Mouse (Mus musculus) yolk sac, embryonic 10.5 days (tissue): ENCODE measurements around the gene Prmt1.

Experiments used
- DNase-seq: peaks from one replicate; pipeline ENCODE4 v3.0.0-alpha.2; 2017; ENCODE audit warnings: low spot score

The Prmt1 gene

DNA sequence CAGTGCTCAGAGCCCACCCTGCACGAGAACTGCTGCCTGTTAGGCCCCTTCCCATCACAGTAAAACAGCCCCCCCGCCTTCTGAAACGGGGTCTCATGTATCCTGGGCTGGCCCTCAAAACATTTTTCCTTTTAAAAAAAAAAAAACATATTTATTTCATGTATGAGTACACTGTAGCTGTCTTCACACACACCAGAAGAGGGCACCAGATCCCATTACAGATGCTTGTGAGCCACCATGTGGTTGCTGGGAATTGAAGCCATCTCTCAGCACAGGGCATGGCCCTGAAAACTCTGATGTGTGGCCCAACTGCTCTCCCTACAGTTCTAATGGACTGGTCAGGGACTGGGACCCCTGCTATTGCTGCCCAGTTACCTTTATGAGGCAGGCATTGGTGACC lies 8.1 kb downstream of the Prmt1 start:
- no peak for DNase-seq

DNA sequence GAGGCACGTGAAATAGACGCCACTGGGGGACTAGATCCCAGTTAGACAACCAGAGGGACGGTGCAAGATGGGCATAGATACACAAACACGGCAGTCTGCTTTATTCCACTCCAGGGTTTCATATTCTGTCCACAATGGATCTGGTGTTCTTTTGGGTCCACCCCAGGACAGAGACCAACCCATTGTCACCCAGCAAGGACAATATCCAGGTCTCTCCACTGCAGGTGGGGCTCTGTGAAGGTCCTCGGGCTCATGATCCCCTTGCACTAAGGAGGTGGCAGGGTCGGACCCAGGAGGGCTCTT lies 11.3 kb downstream of the Prmt1 start:
- no peak for DNase-seq

DNA sequence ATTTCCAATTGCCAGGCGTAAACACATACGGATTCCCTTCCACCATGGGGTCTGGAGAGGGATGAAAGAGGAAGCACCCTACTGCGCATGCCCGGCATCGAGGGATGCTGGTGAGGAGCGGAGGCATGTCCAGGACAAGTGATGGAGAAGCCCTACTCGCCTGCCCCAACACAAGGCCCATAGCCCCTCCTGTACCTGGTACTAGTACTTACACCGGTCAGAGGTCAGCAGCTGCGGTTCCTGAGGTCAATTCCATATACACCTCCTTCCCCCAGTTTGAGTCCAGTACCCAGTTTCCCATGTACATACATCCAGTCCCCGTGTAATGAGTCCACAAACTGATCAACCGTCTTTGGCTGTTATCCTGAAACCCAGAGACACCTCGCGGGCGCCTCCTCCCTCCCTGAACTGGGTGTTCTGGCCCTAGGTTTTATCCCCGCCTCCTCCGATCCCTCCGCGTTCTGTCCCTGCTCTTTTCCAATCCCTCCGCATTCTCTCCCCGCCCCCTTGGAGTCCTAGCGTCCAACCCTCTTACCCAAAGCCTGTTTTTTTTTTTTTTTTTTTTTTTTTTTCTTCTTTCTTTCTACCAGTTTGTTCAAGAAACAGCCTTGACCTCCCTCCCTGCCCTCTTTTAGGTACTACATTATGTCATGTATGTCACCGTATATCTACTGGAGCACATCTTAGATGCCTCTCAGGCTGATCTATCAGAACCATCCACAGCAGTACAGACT lies 11.8 kb downstream of the Prmt1 start, which contains the start of gene Cpt1c:
Cpt1c (minus strand) TSS at position 469 of the 734 bp plus-strand sequence.
- DNase-seq, result peak; percentile 81

DNA sequence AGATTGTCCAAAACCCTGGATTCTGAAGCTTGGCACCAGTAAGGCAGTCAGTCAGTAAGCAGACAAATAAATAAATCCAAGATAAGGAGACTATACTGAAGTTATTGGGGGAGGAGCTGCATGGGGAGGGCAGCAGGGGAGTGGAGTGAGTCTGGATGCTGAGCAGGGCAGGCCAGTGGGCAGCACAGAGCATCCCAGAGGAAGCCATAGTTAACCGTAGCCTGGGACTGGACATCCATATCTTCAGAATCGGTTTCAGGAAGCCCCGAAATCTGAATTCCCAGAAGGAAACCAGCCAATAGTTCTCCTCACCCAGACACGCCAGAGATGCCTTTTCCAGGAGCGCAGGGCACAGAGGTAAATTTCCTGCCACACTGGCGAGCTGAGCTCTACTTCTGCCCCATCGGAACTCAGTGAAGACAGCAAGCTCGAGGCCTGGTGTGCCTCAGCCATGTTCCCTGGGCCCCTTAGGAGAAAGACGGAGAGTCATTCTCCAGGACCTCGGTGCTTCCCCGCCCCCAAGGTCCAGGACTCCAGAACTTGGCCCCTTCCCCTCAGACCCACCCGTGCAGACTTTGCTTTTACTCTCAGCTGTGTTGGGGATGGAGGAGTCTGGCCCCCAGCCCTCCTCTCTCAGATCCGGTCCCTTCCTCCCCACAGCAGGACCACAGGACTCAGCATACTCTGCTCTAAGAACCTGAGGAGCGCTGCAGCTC lies 12.8 kb downstream of the Prmt1 start:
- no peak for DNase-seq

DNA sequence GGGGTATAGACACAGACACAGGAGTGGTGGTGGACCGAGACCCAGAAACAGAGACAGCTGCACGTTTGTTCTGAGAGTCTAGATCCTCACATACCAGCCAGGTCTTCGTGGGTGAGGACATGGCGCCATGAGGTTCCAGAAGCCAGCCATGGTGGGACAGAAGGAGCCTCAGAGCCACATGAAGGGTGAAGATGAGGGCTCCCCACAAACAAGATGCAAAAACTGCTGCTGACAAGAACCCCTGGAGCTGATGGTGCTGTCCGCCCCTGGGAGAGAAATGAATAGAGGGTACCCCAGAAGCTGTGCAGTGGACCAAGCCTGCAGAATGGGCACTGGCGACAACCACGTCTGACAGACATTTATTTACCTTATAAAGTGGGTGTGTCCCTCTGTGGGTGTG lies 15.2 kb downstream of the Prmt1 start:
- DNase-seq, result no peak

DNA sequence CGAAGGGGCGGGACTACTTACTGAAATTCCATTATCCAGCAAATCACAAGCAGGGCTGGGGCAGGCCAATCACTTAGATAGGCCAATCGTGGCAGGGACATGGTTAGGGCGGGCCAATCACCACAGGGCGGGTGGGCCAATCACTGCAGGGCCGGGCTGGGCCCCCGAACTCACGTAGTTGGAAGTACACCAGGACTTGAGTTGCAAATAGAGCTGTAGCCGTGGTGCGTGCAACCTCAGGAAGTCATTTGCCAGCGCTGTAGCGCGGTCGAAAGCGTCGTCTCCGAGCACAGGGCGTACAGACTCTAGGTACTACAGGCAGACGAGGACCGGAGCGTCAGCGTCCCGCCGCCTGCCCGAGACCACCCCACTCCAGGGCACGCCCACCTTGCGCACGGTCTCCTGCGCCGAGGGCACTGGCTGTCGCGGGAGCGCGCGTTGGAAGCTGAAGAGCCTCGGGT lies 16.1 kb downstream of the Prmt1 start:
- DNase-seq, result peak; percentile 92

DNA sequence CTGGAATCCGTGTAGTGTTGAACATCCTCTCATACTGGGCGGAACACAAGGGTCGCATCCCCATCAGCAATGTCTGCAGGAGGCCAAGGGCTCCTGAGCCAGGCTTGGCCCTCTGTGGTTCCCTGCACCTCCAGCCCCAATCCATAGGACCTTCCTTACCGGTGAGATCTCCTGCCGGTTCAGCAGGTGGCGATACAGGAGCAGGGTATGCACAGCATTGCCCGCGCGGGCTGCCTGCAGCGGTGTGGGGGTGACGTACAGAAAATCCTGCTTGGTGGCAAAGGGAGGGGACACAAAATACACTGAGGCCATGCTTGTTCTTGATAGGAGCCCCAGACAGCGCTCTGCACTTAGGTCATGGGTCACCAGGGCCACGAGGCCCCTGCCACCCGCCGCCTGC lies 19.7 kb downstream of the Prmt1 start:
- DNase-seq, result no peak

DNA sequence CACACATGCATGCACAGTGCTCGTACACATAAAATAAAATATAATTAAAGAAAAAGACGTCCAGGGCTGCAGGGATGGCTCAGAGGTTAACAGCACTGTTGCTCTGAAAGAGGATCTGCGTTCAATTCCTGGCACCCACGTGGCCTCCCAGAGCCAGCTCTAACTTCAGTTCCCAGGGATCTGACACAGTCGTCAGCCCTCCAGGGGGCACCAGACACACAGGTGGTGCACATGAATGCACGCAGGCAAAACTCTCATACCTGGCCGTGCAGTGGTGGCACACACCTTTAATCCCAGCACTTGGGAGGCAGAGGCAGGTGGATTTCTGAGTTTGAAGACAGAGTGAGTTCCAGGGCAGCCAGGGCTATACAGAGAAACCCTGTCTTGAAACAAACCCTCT lies 20.4 kb downstream of the Prmt1 start:
- DNase-seq, result no peak

DNA sequence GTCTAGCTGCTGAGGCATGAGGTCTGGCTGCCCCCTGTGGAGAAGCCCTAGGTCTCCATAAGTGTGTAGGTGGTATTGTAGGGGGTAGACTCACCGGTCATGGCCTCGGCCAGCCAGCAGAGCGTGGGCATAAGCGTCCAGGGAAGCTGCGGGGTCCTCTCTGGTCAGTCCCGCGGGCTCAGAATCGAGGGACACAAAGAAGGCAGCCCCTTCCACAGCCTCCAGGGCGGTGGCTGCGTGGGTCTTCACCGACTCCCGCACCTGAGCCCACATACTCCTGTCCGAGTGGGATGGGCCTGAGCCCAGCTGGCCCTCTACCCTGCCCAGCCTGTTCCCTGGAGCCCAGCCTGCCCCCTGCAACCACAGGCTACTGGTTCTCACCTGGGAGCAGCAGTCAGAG lies 21.4 kb downstream of the Prmt1 start:
- no peak for DNase-seq

DNA sequence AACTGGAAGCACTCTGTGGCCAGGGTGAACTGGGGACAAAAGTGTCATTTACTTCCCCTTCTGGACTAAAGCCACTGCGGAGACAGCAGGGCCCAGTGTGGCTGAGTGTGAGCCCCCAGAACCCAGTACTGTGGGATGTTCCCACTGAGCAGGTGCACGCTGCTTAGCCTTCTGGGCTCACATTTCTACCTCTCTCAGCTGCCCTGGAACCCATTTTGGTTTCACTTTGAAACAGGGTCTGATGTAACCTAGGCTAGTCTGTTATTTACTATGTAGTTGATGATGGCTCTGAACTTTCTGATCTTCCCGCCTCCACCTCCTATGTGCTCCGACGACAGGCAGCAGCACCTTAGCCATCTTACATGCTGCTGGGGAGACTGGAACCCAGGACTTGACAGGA lies 23.5 kb downstream of the Prmt1 start:
- no peak for DNase-seq

DNA sequence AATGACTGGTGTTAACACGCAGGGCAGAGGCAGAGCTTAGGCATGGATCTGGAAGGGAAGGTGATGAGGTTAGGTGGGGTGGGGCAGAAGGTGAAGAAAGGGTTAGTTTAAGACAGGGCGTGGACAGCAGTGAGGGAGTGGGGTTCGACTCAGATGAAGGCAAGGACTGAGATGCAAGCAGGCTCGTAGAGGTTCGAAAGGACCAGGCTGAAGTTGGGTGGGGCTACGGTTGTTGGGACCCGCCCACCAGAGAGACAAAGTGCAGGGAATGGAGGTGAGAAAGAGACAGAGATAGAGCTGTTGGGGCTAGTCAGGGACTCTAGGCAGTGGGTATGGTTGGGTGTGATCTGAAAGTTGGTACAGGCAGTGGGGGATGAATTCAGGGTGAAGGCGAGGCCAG lies 24.0 kb downstream of the Prmt1 start:
- DNase-seq, result no peak

DNA sequence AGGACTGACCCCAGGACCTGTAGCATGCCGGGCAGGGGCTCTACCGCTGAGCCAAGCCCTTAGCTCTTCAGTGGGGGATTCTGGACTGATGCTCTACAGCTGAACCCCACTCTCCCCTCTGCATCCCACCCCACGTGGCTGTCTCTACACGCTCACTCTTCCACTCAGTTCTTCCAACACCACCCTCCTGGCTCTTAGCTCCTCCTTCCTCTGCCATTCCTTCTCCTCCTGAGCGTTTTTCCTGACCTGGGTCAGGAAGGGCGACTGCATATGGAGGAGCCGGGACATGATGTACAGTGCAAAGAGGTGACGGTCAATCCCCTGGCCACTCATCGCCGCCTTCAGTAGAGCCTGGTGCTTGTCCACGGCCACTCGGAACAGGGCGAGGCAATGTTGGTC lies 25.9 kb downstream of the Prmt1 start:
- no peak for DNase-seq

DNA sequence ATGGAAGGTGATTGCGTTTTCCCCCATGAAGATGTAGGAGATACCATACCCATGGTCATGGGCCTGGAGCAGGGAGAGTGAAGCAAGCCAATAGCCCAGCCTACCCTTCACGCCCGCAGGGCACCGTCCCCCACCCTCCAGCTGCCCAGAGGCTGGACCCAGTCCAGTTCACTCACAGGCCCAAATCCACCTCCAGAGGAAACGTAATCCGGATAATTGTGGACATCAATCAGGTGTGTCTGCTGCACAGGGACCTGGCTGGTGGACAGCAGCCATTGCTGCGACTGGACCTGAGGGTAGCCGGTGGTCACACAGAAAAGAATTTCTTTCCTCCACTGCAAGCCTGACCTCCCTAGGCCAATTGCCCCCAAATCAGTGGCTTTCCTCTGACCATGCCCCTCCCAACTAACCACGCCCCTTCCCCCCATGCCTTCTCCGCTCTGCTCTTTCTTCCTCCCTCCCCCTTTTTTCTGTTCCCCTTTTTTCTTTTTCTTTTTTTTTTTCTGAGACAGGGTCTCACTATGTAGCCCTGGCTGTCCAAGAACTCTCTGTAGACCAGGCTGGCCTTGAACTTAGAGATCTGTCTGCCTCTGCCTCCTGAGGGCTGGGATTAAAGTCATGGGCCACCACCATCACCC lies 26.4 kb downstream of the Prmt1 start:
- DNase-seq, result no peak

DNA sequence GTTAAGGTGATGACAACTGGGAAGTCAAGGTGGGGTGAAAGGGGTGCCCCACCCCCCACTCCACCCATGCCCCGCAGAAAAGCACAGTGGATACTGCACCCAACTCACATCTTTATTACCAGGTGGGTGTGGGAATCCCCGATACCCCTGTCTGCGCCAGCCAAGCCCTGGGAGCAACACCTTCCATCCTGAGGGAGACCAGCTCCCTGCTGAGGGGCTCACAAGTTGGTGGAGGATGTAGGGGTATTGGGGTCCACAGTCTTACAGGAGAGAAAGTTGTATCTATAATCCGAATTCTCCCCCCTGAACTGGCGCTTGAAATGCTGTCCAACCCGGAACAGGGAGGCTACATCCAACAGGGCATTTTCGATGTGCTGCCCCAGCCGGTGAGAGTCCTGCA lies 27.1 kb downstream of the Prmt1 start:
- DNase-seq, result no peak

DNA sequence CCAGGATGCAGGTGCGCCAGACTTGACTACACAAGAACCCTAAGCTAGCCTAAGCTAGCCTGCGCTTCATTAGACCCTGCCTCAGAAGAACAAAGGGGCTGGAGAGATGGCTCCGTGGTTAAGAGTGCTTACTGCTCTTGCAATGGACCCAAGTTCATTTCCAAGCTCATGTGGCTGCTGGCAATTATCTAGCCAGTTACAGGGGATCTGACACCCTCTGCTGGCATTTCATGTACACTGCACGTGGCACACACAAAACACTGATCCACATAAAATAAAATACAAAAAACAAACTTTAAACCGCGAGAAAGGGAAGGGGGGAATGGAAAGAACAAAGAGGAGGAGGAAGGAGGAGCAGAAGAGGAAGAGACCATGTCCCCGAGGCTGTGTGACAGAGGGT lies 28.2 kb downstream of the Prmt1 start:
- DNase-seq, result no peak

DNA sequence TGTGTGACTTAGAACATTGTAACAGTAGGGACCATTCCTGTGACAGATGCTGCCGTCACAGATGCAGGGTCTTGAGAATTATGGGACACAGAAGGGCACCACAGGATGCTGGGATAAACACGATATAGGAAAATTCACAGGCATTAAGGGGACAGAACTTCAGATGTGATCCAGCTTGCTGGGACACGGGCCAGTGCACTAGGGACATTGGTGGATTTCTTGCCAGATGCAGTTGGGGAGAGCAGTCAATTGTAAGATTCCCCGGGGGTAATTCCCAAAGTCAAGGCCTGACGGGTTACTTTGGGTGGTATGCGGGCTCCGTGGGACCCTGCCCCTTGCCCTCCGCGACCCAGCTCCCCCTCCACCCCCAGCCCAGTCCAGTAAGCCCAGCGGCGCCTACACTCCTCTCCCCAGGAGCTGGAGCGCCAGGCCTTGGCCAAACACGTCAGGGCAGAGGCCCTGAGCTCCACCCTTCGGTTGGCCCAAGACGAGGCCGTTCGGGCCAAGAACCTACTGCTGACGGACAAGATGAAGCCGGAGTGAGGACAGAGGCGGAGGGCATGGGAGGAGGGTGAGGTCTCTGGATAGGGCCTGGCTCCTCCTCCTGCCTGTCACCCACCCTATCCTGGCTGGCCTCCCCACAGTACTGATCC lies 29.1 kb downstream of the Prmt1 start:
- DNase-seq, result no peak

DNA sequence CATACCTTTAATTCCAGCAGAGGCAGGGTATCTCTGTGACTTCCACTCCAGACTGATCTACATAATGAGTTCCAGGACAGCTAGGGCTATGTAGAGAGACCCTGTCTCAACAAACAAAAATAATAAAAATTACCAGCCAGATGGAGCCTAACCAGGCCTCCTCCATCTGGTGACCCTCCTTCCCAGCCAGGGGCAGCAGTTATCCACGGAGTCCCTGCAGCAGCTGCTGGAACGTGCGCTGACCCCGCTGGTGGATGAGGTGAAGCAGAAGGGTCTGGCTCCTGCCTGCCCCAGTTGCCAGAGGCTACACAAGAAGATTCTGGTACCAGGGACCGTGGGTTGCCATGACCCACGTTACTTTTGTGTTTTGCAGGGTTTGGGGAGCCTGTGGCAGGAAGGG lies 30.1 kb downstream of the Prmt1 start:
- no peak for DNase-seq

DNA sequence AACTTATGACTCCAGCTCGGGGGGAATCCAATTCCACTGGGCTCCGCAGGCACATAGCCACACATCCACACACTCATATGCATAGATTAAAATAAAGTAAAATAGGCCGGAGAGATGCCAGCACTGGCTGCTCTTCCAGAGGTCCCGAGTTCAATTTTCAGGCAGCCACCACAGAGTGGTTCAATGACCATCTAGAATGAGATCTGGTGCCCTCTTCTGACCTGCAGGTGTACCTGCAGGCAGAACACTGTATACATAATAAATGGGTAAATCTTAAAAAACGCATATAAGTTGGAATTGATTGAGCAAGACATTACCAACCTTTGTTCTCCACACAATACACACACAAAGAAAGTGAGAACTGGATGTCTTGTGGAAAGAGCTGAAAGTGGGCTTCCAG lies 30.7 kb downstream of the Prmt1 start:
- no peak for DNase-seq

DNA sequence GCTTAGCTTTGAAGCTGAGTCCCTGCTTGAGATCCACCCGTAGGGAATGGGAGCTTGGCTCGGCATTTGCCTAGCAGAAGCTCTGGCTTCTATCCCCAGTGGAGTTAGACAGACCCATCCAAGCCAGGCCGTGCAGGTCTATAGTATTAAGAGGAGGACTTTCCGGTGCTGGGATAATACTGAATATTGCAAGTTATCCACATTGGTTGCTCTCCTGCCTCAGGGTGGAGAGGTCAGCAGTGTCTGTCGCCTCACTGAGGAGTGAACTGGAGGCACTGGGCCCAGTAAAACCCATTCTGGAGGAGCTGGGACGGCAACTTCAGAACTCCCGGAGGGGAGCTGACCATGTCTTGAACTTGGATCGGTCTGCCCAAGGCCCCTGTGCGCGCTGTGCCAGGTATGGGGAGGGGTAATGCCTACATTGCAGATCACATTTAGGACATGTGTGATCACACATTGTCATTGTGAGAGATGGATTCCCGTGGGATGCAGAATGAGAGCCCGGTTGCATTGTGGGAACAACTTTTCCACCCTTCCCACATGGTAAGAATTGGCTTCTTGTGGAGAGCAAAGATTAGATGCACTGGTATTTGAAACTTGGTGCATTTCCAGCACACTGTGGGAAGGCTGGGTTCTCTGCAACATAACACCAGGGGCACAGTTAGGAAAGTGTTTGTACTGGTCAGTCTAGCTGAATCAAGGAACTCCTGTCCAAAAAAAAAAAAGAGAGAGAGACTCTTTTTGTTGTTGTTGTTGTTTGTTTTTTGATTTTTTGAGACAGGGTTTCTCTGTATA lies 32.1 kb downstream of the Prmt1 start:
- DNase-seq, result no peak

DNA sequence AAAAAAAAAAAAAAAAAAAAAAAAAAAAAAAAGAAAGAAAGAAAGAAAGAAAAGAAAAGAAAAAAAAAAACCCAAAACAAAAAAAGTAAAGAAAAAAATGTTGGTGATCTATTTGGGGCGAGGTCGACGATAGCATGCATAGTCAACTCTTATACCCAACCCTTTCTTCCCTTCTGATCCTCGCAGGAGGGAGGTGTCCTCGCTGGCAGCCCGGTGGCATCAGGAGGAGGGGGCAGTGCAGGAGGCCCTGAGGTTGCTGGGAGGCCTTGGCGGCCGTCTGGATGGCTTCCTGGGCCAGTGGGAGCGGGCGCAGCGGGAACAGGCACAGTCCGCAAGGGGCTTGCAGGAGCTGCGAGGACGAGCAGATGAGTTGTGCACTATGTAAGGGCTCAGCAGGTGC lies 32.8 kb downstream of the Prmt1 start:
- no peak for DNase-seq

DNA sequence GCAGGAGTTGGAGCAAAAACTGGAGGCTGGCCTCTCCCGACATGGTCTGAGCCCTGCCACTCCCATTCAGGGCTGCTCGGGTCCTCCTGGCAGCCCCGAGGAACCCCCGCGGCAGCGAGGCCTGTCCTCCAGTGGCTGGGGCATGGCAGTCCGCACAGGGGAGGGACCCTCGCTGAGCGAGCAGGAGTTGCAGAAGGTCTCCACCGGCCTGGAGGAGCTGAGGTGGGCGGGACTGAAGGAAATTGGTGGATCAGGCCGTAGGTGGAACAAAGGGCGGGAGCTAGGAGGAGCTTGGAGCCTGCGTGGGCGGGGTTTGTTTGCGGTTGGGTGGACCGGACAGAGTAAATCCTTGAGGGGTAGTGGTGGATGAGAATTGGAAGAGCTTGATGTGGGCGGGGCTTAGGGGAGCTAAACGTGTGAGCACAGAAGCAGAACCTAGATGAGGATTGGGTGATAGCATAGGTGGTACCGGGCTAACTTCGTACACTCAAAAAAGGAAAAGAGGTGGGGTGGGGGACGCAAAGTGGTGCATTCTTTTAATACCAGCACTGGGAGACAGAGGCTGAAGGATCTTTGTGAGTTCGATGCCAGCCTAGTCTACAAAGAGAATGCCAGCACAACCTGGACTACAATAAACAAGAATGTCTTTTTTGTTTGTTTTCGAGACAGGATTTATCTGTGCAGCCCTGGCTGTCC lies 33.6 kb downstream of the Prmt1 start:
- peak; percentile 96 for DNase-seq
